Mouse (Mus musculus) intestine, postnatal 0 days (tissue): ENCODE data around the gene Fgf23. TPM values are rescaled to one million over a fixed set of nuclear protein-coding genes. Genes with fewer than 3 reads are reported as not detected.

Source experiments
- ATAC-seq: fragments of 200-750 bp; cut with Nextera tagmentation; 2 replicates; pipeline ENCODE4 v1.8.0; 2017; ENCODE audit warnings: mild to moderate bottlenecking, moderate TSS enrichment, moderate library complexity
- H3K27ac ChIP-seq: fragments of 300-500 bp; sonication (generic); 2 replicates; pipeline ENCODE4 v1.5.1; 2014; ENCODE audit warnings: mild to moderate bottlenecking, low read depth, low read length, moderate library complexity
- H3K27me3 ChIP-seq: fragments of 300-500 bp; sonication (generic); replicated peaks from 2 replicates; pipeline ENCODE4 v1.6.1; 2014; ENCODE audit warnings: low read length, mixed read lengths; ENCODE audit not compliant: control insufficient read depth, insufficient read depth
- H3K36me3 ChIP-seq: fragments of 300-500 bp; sonication (generic); 2 replicates; pipeline ENCODE4 v1.6.1; 2014; ENCODE audit warnings: mild to moderate bottlenecking, moderate library complexity; ENCODE audit not compliant: control insufficient read depth, insufficient read depth
- H3K4me1 ChIP-seq: fragments of 300-500 bp; sonication (generic); replicated peaks from 2 replicates; pipeline ENCODE4 v1.6.1; 2014; ENCODE audit warnings: antibody characterized with exemption, low read length, mixed read lengths; ENCODE audit not compliant: control insufficient read depth, insufficient read depth
- H3K4me2 ChIP-seq: fragments of 300-500 bp; sonication (generic); replicated peaks from 2 replicates; pipeline ENCODE4 v1.6.1; 2014; ENCODE audit warnings: low read depth, mild to moderate bottlenecking, moderate library complexity
- H3K4me3 ChIP-seq: fragments of 300-500 bp; sonication (generic); 2 replicates; pipeline ENCODE4 v1.5.1; 2014; ENCODE audit warnings: low read depth, low read length
- H3K9ac ChIP-seq: fragments of 300-500 bp; sonication (generic); 2 replicates; pipeline ENCODE4 v1.6.1; 2014; ENCODE audit warnings: mild to moderate bottlenecking, low read depth, low read length
- H3K9me3 ChIP-seq: fragments of 300-500 bp; sonication (generic); 2 replicates; pipeline ENCODE4 v1.6.1; 2016; ENCODE audit warnings: mixed run types; ENCODE audit not compliant: control insufficient read depth
- CTCF ChIP-seq: sonication (generic); IDR thresholded peaks from 2 replicates; pipeline ENCODE4 v1.5.1; 2016; ENCODE audit warnings: low read depth, mild to moderate bottlenecking, control low read depth, antibody characterized with exemption, moderate library complexity
- WGBS: fragments of 180-500 bp; shearing (Covaris S2); extraction: QIAGEN DNeasy Blood & Tissue Kit; methylation state at CpG from one replicate; pipeline ENCODE4 v1.1.7; 2014; 5-methylcytosine and 5-hydroxymethylcytosine counted together
- polyA plus RNA-seq: library from polyadenylated mRNA; unstranded; fragments of >200 nt; fragmentation: Nextera tagmentation; extraction: Ambion mirVana; gene quantifications from 2 replicates; pipeline ENCODE4 v1.2.1, GENCODE M21; 2015

Fgf23 gene
- polyA plus RNA-seq, 1 experiment from 2014 or later, result not detected

GRCm38 (mm10) chr6:127094565-127094964 is 21.9 kb downstream of the Fgf23 start:
- ATAC-seq, result no peak
- Histone ChIP-seq H3K27ac (no peak overlapping the region), H3K9ac (no peak overlapping the region), H3K4me3 (no peak overlapping the region), H3K9me3 (no peaks in the 10 kb centered on the region), H3K27me3 (no peaks in the 10 kb centered on the region), H3K4me2 (no peak overlapping the region), H3K36me3 (peaks cover 32% of the 10 kb centered on the region), H3K4me1 (no peaks in the 10 kb centered on the region)
- WGBS, result 61% methylated on average over 7 of the region's 7 CpGs
- TF ChIP-seq CTCF, result peak; percentile 67

GRCm38 (mm10) chr6:127103506-127104275 is 31.0 kb downstream of the Fgf23 start:
- Histone ChIP-seq H3K4me1 (no peaks in the 10 kb centered on the region; the same call in 1 of the 2 replicates), H3K27me3 (no peaks in the 10 kb centered on the region), H3K27ac (no peak overlapping the region), H3K9ac (no peak overlapping the region), H3K9me3 (no peaks in the 10 kb centered on the region), H3K4me3 (no peak overlapping the region), H3K36me3 (peaks cover 9% of the 10 kb centered on the region; the same call in 1 of the 2 replicates), H3K4me2 (no peak overlapping the region)
- no peak for TF ChIP-seq CTCF
- ATAC-seq, result no peak
- 89% methylated on average over 6 of the region's 6 CpGs for WGBS

GRCm38 (mm10) chr6:127104396-127105029 is 31.8 kb downstream of the Fgf23 start:
- Histone ChIP-seq H3K4me2 (no peak overlapping the region), H3K9me3 (no peaks in the 10 kb centered on the region), H3K27ac (no peak overlapping the region), H3K9ac (no peak overlapping the region), H3K27me3 (no peaks in the 10 kb centered on the region), H3K4me3 (no peak overlapping the region), H3K36me3 (peaks cover 9% of the 10 kb centered on the region; the same call in 1 of the 2 replicates), H3K4me1 (no peaks in the 10 kb centered on the region; the same call in 1 of the 2 replicates)
- no peak for ATAC-seq
- no peak for TF ChIP-seq CTCF
- WGBS, result 69% methylated on average over 7 of the region's 7 CpGs

- H3K4me2 ChIP-seq, result no peak overlapping the region
- H3K4me1 ChIP-seq, result peaks cover 3% of the 10 kb centered on the region; the same call in 1 of the 2 replicates
- H3K27me3 ChIP-seq, result no peaks in the 10 kb centered on the region
- 72% methylated on average over 6 of the region's 6 CpGs for WGBS
- peaks cover 9% of the 10 kb centered on the region; the same call in 1 of the 2 replicates for H3K36me3 ChIP-seq
- H3K9me3 ChIP-seq, result no peaks in the 10 kb centered on the region
- H3K9ac ChIP-seq, result no peak overlapping the region
- peak; percentile 69 for TF ChIP-seq CTCF
- H3K4me3 ChIP-seq, result no peak overlapping the region
- H3K27ac ChIP-seq, result no peak overlapping the region
- no peak for ATAC-seq
Observed at GRCm38 (mm10) chr6:127105107-127105506, 32.4 kb downstream of the Fgf23 start.

- WGBS, result 73% methylated on average over 5 of the region's 5 CpGs
- no peak overlapping the region for H3K27ac ChIP-seq
- H3K36me3 ChIP-seq, result no peaks in the 10 kb centered on the region
- no peak overlapping the region for H3K9ac ChIP-seq
- peaks cover 3% of the 10 kb centered on the region; the same call in 1 of the 2 replicates for H3K4me1 ChIP-seq
- no peak overlapping the region for H3K4me3 ChIP-seq
- ATAC-seq, result no peak
- H3K4me2 ChIP-seq, result no peak overlapping the region
- H3K9me3 ChIP-seq, result no peaks in the 10 kb centered on the region
- TF ChIP-seq CTCF, result no peak
- no peaks in the 10 kb centered on the region for H3K27me3 ChIP-seq
Observed at GRCm38 (mm10) chr6:127106189-127106588, 33.5 kb downstream of the Fgf23 start.

GRCm38 (mm10) chr6:127106726-127107125 is 34.0 kb downstream of the Fgf23 start:
- TF ChIP-seq CTCF, result no peak
- Histone ChIP-seq H3K27me3 (no peaks in the 10 kb centered on the region), H3K4me2 (no peak overlapping the region), H3K9ac (no peak overlapping the region), H3K27ac (no peak overlapping the region), H3K4me3 (no peak overlapping the region), H3K36me3 (no peaks in the 10 kb centered on the region), H3K4me1 (peaks cover 3% of the 10 kb centered on the region; the same call in 1 of the 2 replicates), H3K9me3 (no peaks in the 10 kb centered on the region)
- 66% methylated on average over 5 of the region's 5 CpGs for WGBS
- no peak for ATAC-seq
